Mouse (Mus musculus): ENCODE results near the gene 1700080O16Rik. TPM values are rescaled to one million over a fixed set of nuclear protein-coding genes. Genes with fewer than 3 reads are reported as not detected.

1700080O16Rik gene
- polyA plus RNA-seq (2012; rRNA removed) = not detected in 2 replicates

- DNase-seq (ENCODE audit: extremely low spot score in 1 of 2, low spot score in 1 of 2) = no peak
Measured at GRCm38 (mm10) chrX:51972672-51973071, at the start of gene 1700080O16Rik. Gene 1700080O16Rik, minus strand, starts transcription at chrX:51972772.

DNA sequence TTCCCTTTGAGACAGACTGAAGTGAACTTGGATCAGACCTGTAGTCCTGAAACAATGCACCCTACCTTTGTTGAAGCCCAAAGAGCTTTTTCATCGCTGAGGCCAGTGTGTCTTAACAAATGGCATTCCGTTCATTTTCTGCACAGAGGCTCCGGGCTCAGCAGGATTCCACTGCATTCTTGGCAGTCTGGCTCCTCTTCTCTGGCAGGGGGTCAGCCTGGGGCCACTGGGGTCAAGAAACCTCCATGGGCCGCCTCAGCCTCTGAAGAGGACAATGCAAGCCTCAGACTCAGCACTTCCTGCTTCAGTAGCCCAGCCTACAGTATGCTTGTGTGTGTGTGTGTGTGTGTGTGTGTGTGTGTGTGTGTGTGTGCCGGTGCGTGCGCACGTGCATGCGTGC, 45.1 kb upstream of the 1700080O16Rik start:
- DNase-seq (ENCODE audit: extremely low spot score in 1 of 2, low spot score in 1 of 2) = no peak

DNA sequence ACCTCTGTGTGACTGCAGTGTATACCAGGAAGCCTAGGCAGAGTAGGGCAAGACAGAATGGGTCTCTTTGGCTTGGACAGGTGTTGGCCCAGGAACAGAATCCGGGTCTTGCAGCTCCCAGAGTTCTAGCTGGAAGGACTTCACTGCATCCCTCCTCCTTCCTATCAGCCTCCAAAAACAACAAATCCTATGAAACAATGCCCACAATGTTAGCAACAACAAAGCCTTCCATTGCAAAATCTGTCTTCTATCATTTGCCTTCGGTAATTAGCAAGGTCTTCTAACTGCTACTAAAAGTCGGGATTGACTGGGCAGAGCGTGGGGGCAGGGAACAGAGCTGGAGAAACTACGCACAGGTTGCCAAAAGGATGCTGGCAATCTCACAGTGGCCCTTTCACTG, 27.5 kb upstream of the 1700080O16Rik start:
- no peak for DNase-seq (ENCODE audit: extremely low spot score in 1 of 2, low spot score in 1 of 2)

DNA sequence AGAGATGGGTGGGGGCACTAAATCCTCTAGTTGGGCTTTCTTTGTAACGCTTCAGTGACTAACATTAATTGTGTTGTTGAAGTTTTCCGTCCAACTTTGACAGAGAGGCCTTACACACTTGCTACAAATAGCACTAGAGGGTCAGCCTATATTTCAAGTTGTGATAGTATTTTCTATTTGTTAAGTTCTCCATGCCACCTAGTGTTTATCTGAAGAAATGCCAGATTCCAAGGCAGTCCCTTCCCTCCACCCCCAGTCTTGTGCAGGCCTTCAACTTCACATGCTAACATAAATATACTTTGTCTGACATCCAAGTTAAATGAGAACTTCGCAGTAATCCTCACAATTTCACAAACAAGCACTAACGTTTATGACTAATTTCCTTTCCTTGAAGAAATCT, 26.9 kb upstream of the 1700080O16Rik start:
- no peak for DNase-seq (ENCODE audit: extremely low spot score in 1 of 2, low spot score in 1 of 2)

GRCm38 (mm10) chrX:51976361-51976760, 3.8 kb upstream of the 1700080O16Rik start:
- DNase-seq (ENCODE audit: extremely low spot score in 1 of 2, low spot score in 1 of 2) = no peak

GRCm38 (mm10) chrX:51974618-51975017, 2.0 kb upstream of the 1700080O16Rik start:
- DNase-seq (ENCODE audit: extremely low spot score in 1 of 2, low spot score in 1 of 2) = no peak

DNA sequence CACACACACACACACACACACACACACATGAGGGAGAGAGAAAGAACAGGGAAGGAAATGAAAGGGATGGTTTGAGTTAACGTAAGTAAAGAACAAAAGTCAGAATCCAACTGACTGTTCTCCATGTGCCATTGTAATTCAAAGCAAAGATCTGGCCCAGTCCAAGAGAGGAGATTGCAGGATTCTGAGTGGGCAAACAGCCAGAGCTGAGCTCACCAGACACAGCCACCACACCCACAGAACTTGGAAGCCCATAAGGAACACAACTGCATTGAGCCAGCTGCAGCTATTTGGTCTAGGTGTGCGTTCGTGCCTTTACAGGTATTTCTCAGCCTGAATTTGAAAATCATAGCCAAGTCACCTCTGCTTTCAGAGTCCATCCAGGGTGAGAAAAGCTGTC, 24.5 kb downstream of the 1700080O16Rik start:
- no peak for DNase-seq (ENCODE audit: extremely low spot score in 1 of 2, low spot score in 1 of 2)

DNA sequence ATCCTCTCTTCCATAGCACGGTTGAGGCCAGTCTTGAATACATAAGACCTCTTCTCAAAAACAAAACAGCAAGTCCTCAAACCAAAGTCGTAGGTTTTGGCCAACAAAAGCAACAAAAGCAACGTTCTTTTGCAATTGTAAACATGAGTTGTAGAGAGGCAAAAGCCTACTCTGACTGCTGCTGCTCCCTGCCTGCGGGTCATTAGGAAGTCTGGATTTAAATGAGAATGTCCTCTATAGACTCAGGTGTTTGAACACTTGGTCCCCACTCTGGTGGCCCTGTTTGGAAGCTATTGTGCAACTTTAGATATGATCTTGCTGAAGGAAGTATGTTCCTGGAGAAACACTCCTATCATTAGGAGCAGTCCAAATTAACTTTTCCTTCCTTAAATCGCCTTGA, 34.5 kb downstream of the 1700080O16Rik start:
- DNase-seq (ENCODE audit: extremely low spot score in 1 of 2, low spot score in 1 of 2) = no peak

DNA sequence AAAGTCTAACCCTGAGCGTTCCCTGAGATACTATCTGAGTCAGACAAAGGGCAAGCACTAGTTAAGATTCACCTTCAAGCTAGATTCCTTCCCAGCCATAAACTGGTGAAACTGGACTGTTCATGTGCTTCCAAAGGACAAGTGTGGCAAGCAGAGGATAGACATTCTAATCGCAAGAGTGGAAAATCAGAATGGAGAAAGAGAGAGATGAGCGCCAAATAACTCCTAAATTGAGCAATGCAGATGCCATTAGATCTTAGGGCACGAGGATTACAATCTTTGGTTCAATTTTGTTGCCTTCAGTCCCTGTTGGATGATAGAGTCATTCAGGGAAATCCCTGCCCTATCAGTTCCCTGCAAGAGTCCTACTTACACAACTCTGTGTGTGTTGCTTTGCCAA, 53.5 kb downstream of the 1700080O16Rik start:
- DNase-seq (ENCODE audit: extremely low spot score in 1 of 2, low spot score in 1 of 2) = no peak

Other genes starting within 250 kb of the 1700080O16Rik start
- not detected in 2 replicates for gene Usp26, start 171.5 kb downstream of the 1700080O16Rik start, polyA plus RNA-seq (2012; rRNA removed)
- gene Gpc4, start 192.5 kb upstream of the 1700080O16Rik start, polyA plus RNA-seq (2012; rRNA removed) = 8.3 and 11.5 TPM in 2 replicates